Mouse (Mus musculus) neural tube, embryonic 13.5 days (tissue): Measurements from ENCODE around the gene Adora2b. TPM values are rescaled to one million over a fixed set of nuclear protein-coding genes. Genes with fewer than 3 reads are reported as not detected.

Experiments used
- ATAC-seq: fragments of 200-750 bp; cut with Nextera tagmentation; 2 replicates; pipeline ENCODE4 v1.8.0; 2017; ENCODE audit warnings: low read depth, mild to moderate bottlenecking, moderate TSS enrichment, moderate library complexity
- H3K27ac ChIP-seq: fragments of 300-500 bp; sonication (generic); replicated peaks from 2 replicates; pipeline ENCODE4 v1.5.1; 2015; ENCODE audit warnings: moderate library complexity, mild to moderate bottlenecking, inconsistent platforms
- H3K27me3 ChIP-seq: fragments of 300-500 bp; sonication (generic); 2 replicates; pipeline ENCODE4 v1.6.1; 2015; ENCODE audit warnings: mild to moderate bottlenecking, inconsistent platforms
- H3K36me3 ChIP-seq: fragments of 300-500 bp; sonication (generic); 2 replicates; pipeline ENCODE4 v1.6.1; 2015; ENCODE audit warnings: mild to moderate bottlenecking, inconsistent platforms
- H3K4me1 ChIP-seq: fragments of 300-500 bp; sonication (generic); replicated peaks from 2 replicates; pipeline ENCODE4 v1.6.1; 2015; ENCODE audit warnings: inconsistent platforms
- H3K4me2 ChIP-seq: fragments of 300-500 bp; sonication (generic); 2 replicates; pipeline ENCODE4 v1.6.1; 2015; ENCODE audit warnings: inconsistent platforms, mild to moderate bottlenecking, moderate library complexity
- H3K4me3 ChIP-seq: fragments of 300-500 bp; sonication (generic); 2 replicates; pipeline ENCODE4 v1.5.1; 2015; ENCODE audit warnings: mild to moderate bottlenecking, inconsistent platforms
- H3K9ac ChIP-seq: fragments of 300-500 bp; sonication (generic); 2 replicates; pipeline ENCODE4 v1.6.1; 2015; ENCODE audit warnings: moderate library complexity, mild to moderate bottlenecking, inconsistent platforms
- H3K9me3 ChIP-seq: fragments of 300-500 bp; sonication (generic); 2 replicates; pipeline ENCODE4 v1.6.1; 2016; ENCODE audit warnings: inconsistent platforms
- WGBS: fragments of 180-500 bp; shearing (Covaris S2); methylation state at CpG from one replicate; pipeline ENCODE4 v1.1.7; 2015; 5-methylcytosine and 5-hydroxymethylcytosine counted together
- polyA plus RNA-seq: library from polyadenylated mRNA; unstranded; fragments of >200 nt; fragmentation: Nextera tagmentation; extraction: Ambion mirVana; gene quantifications from 2 replicates; pipeline ENCODE4 v1.2.1, GENCODE M21; 2015

Gene Adora2b
- polyA plus RNA-seq, 1 experiment from 2014 or later = 5.9 TPM

- 86% methylated on average over 6 of the region's 6 CpGs for WGBS
Observed at GRCm38 (mm10) chr11:62298883-62299282, 50.1 kb downstream of the Adora2b start.

DNA sequence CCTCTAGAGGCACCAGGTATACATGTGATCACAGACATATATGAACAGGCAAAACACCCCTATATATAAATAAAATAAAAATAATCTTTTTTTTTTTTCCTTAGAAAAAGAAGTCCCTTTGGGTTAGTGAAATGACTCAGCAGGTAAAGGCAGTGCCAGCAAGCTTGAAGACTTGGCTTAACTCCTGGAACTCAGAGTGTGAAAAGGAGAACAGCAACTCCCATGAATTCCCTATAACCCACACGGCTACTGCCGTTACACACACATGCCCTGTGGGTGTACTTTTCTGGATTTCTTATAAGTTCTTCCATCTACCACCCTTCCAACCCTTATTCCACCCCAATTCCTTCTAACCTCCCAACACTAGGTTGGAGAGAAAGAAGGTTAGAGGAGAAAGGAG, 57.1 kb downstream of the Adora2b start:
- Histone ChIP-seq H3K36me3 (peaks cover 47% of the 10 kb centered on the region), H3K4me3 (no peak overlapping the region), H3K4me1 (peaks cover 5% of the 10 kb centered on the region; the same call in 1 of the 2 replicates), H3K27ac (no peak overlapping the region), H3K27me3 (no peaks in the 10 kb centered on the region), H3K9ac (no peak overlapping the region), H3K9me3 (no peaks in the 10 kb centered on the region), H3K4me2 (no peak overlapping the region)
- ATAC-seq = no peak
- WGBS = 97% methylated on average over 2 of the region's 2 CpGs

More at GRCm38 (mm10) chr11:62298883-62299282, 50.1 kb downstream of the Adora2b start:
- peaks cover 44% of the 10 kb centered on the region for H3K36me3 ChIP-seq
- H3K27ac ChIP-seq = no peak overlapping the region
- no peaks in the 10 kb centered on the region for H3K9me3 ChIP-seq
- ATAC-seq = no peak
- H3K27me3 ChIP-seq = no peaks in the 10 kb centered on the region
- peaks cover 5% of the 10 kb centered on the region; the same call in 1 of the 2 replicates for H3K4me1 ChIP-seq
- no peak overlapping the region for H3K4me2 ChIP-seq
- H3K9ac ChIP-seq = no peak overlapping the region
- no peak overlapping the region for H3K4me3 ChIP-seq

DNA sequence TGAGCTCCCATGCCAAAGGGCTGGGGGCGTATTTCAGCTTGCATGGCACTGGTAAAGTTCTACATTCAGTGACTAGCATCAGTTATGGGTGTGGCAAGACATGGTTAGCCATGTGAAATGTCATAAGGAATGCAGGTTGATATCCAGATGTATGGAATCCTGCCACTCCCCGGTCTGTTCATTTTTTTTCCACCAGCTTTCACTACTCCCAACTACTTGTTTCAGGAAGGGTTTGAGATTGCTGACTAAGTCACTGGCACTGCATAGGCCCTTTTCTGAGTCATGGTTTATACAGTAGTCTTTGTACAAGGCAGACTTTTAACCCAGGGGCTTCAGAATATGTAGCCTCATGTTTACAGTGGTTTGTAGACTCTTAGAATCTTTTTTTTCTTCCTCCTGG, 60.5 kb downstream of the Adora2b start:
- H3K36me3 ChIP-seq = peaks cover 79% of the 10 kb centered on the region
- H3K4me3 ChIP-seq = no peak overlapping the region
- H3K4me1 ChIP-seq = no peaks in the 10 kb centered on the region
- no peak for ATAC-seq
- H3K9ac ChIP-seq = no peak overlapping the region
- WGBS = 99% methylated on average over 2 of the region's 2 CpGs
- no peaks in the 10 kb centered on the region for H3K9me3 ChIP-seq
- H3K27me3 ChIP-seq = no peaks in the 10 kb centered on the region
- no peak overlapping the region for H3K27ac ChIP-seq
- no peak overlapping the region for H3K4me2 ChIP-seq

- H3K4me3 ChIP-seq = no peak overlapping the region
- H3K9me3 ChIP-seq = no peaks in the 10 kb centered on the region
- H3K27me3 ChIP-seq = no peaks in the 10 kb centered on the region
- H3K4me1 ChIP-seq = no peaks in the 10 kb centered on the region
- H3K4me2 ChIP-seq = no peak overlapping the region
- H3K27ac ChIP-seq = no peak overlapping the region
- peaks cover 89% of the 10 kb centered on the region for H3K36me3 ChIP-seq
- ATAC-seq = no peak
- WGBS = 96% methylated on average over 5 of the region's 5 CpGs
- H3K9ac ChIP-seq = no peak overlapping the region
Observed at GRCm38 (mm10) chr11:62314984-62315383, 66.2 kb downstream of the Adora2b start.

Other genes starting within 250 kb of the Adora2b start
- 18.0 and 19.3 TPM in 2 replicates for gene Zswim7, start 32.4 kb downstream of the Adora2b start, polyA plus RNA-seq
- gene Ttc19, start 32.5 kb downstream of the Adora2b start, polyA plus RNA-seq = 41.1 and 42.7 TPM in 2 replicates
- gene Pigl, start 209.5 kb downstream of the Adora2b start, polyA plus RNA-seq = 7.7 and 9.5 TPM in 2 replicates
- 185 and 190 TPM in 2 replicates for gene Ncor1, start 209.6 kb downstream of the Adora2b start, polyA plus RNA-seq